Mouse (Mus musculus): ENCODE measurements around the gene Srek1. TPM values are rescaled to one million over a fixed set of nuclear protein-coding genes. Genes with fewer than 3 reads are reported as not detected.

Srek1 gene
- total and polyA plus RNA-seq, 3 experiments: 31.0 to 68.5 TPM; not detected in 1

- H3K9me3 ChIP-seq (replicated peaks; ENCODE audit: insufficient read depth, low read length): no peaks in the 10 kb centered on the region
- H3K27me3 ChIP-seq (ENCODE audit: control insufficient read depth in 1 of 2, insufficient read depth in 2 of 2, low read length in 2 of 2): no peaks in the 10 kb centered on the region
- H3K9ac ChIP-seq (ENCODE audit: control insufficient read depth, low read depth, low read length, poor library complexity, severe bottlenecking): peak overlapping the region; percentile 88
- peaks cover 13 to 33% of the 10 kb centered on the region in 2 experiments for H3K36me3 ChIP-seq (ENCODE audit: control insufficient read depth in 1 of 2, insufficient read depth in 2 of 2, low read length in 2 of 2)
- TF ChIP-seq SMC3 (IDR thresholded peaks at IDR 0.05; ENCODE audit: low read depth, low read length): no peak
- peak; percentile 77 for TF ChIP-seq GATA1 (IDR thresholded peaks at IDR 0.05; ENCODE audit: low read depth, low read length)
- TF ChIP-seq USF2 (IDR thresholded peaks at IDR 0.05; ENCODE audit: borderline replicate concordance in 1 of 2, insufficient read depth in 1 of 2, low read depth in 1 of 2, low read length in 2 of 2): no peak
- 0 out of 2 replicates have a peak, but pooled peaks have one; percentile 33 for TF ChIP-seq TCF12 (IDR thresholded peaks at IDR 0.05; ENCODE audit: low read depth, low read length)
- TF ChIP-seq SIN3A (IDR thresholded peaks at IDR 0.05; ENCODE audit: low read length): peak; percentile 30; the same call in 1 of the 2 replicates
- peak; percentile 47; the same call in 1 of the 2 replicates for TF ChIP-seq HCFC1 (IDR thresholded peaks at IDR 0.05; ENCODE audit: low read depth, low read length)
- 0 out of 2 replicates have a peak, but pooled peaks have one; percentile 22 for TF ChIP-seq MYC (IDR thresholded peaks at IDR 0.05; ENCODE audit: low read depth, low read length)
- no peak for TF ChIP-seq NRF1 (IDR thresholded peaks at IDR 0.05; ENCODE audit: insufficient read depth, low read depth, low read length, poor library complexity, severe bottlenecking)
- no peak for TF ChIP-seq CTCF (IDR thresholded peaks at IDR 0.05 in 2 of 3, conservative IDR thresholded peaks at IDR 0.05 in 1 of 3; ENCODE audit: control insufficient read depth in 1 of 3, insufficient read depth in 1 of 3, low read depth in 2 of 3, low read length in 3 of 3, poor library complexity in 1 of 3, severe bottlenecking in 1 of 3)
- 0 out of 2 replicates have a peak, but pooled peaks have one; percentile 36 for TF ChIP-seq CHD2 (IDR thresholded peaks at IDR 0.05; ENCODE audit: low read length)
- TF ChIP-seq EP300 (IDR thresholded peaks at IDR 0.05; ENCODE audit: low read depth in 1 of 2, low read length in 2 of 2): peak; percentile 54 to 69; a peak in 2 of 4 replicates
- TF ChIP-seq BHLHE40 (IDR thresholded peaks at IDR 0.05; ENCODE audit: borderline replicate concordance, low read depth, low read length): peak; percentile 21; the same call in 1 of the 2 replicates
- TF ChIP-seq RCOR1 (IDR thresholded peaks at IDR 0.05; ENCODE audit: low read depth, low read length): peak; percentile 51; the same call in 1 of the 2 replicates
- TF ChIP-seq ETS1 (IDR thresholded peaks at IDR 0.05; ENCODE audit: low read depth, low read length): peak; percentile 67
- no peak for TF ChIP-seq UBTF (IDR thresholded peaks at IDR 0.05; ENCODE audit: borderline replicate concordance, insufficient read depth, low read depth, low read length)
- no peak for TF ChIP-seq GABPA (IDR thresholded peaks at IDR 0.05; ENCODE audit: low read depth, low read length)
- DNase-seq (ENCODE audit: low read depth, low spot score): peak; percentile 82
- H3K4me1 ChIP-seq (ENCODE audit: control insufficient read depth in 1 of 2, insufficient read depth in 2 of 2, low read length in 2 of 2): peaks cover 5 to 13% of the 10 kb centered on the region in 2 experiments
- peaks cover 39% of the 10 kb centered on the region for H3K79me2 ChIP-seq (ENCODE audit: control insufficient read depth, insufficient read depth, low read length, poor library complexity)
- 0 out of 2 replicates have a peak overlapping the region, but pooled peaks have one; percentile 21 for H3K27ac ChIP-seq (ENCODE audit: control insufficient read depth, low read depth, low read length)
- H3K4me3 ChIP-seq (ENCODE audit: control insufficient read depth in 1 of 2, insufficient read depth in 1 of 2, low read depth in 2 of 2, low read length in 2 of 2): peak overlapping the region; percentile 55 to 82
Observed at GRCm38 (mm10) chr13:103772917-103773316, 1.5 kb downstream of the Srek1 start.

GRCm38 (mm10) chr13:103770821-103771220 lies 3.6 kb downstream of the Srek1 start:
- DNase-seq (ENCODE audit: low read depth, low spot score): peak; percentile 12
- no peak overlapping the region for H3K4me3 ChIP-seq (ENCODE audit: control insufficient read depth in 1 of 2, insufficient read depth in 1 of 2, low read depth in 2 of 2, low read length in 2 of 2)
- H3K4me1 ChIP-seq (ENCODE audit: control insufficient read depth in 1 of 2, insufficient read depth in 2 of 2, low read length in 2 of 2): peaks cover 5 to 13% of the 10 kb centered on the region in 2 experiments
- no peaks in the 10 kb centered on the region for H3K27me3 ChIP-seq (ENCODE audit: control insufficient read depth in 1 of 2, insufficient read depth in 2 of 2, low read length in 2 of 2)
- peaks cover 24 to 39% of the 10 kb centered on the region in 2 experiments for H3K36me3 ChIP-seq (ENCODE audit: control insufficient read depth in 1 of 2, insufficient read depth in 2 of 2, low read length in 2 of 2)
- TF ChIP-seq MEF2A (IDR thresholded peaks at IDR 0.05; ENCODE audit: extremely low read depth, insufficient replicate concordance, low read depth, low read length, poor library complexity, severe bottlenecking) (no peak), SIN3A (IDR thresholded peaks at IDR 0.05; ENCODE audit: low read length) (0 out of 2 replicates have a peak, but pooled peaks have one; percentile 39)
- no peak overlapping the region for H3K9ac ChIP-seq (ENCODE audit: control insufficient read depth, low read depth, low read length, poor library complexity, severe bottlenecking)
- H3K79me2 ChIP-seq (ENCODE audit: control insufficient read depth, insufficient read depth, low read length, poor library complexity): peaks cover 39% of the 10 kb centered on the region
- H3K9me3 ChIP-seq (replicated peaks; ENCODE audit: insufficient read depth, low read length): no peaks in the 10 kb centered on the region
- H3K27ac ChIP-seq (ENCODE audit: control insufficient read depth, low read depth, low read length): no peak overlapping the region

Measured in MEL (cell line).